Mouse (Mus musculus) kidney, postnatal 0 days (tissue): ENCODE data around the gene Lyl1. TPM values are rescaled to one million over a fixed set of nuclear protein-coding genes. Genes with fewer than 3 reads are reported as not detected.

Experiments
- ATAC-seq: fragments of 200-750 bp; cut with Nextera tagmentation; replicated peaks from 2 replicates; pipeline ENCODE4 v1.8.0; 2017; ENCODE audit warnings: low read depth, moderate number of reproducible peaks, moderate TSS enrichment, moderate library complexity; ENCODE audit not compliant: low FRiP score
- DNase-seq: peaks from one replicate; pipeline ENCODE4 v3.0.0-alpha.2; 2016; ENCODE audit warnings: low spot score
- H3K27ac ChIP-seq: fragments of 300-500 bp; sonication (generic); 2 replicates; pipeline ENCODE4 v1.5.1; 2014; ENCODE audit warnings: mild to moderate bottlenecking
- H3K27me3 ChIP-seq: fragments of 300-500 bp; sonication (generic); 2 replicates; pipeline ENCODE4 v1.6.1; 2014; ENCODE audit warnings: low read length, mixed read lengths; ENCODE audit not compliant: insufficient read depth
- H3K36me3 ChIP-seq: fragments of 300-500 bp; sonication (generic); 2 replicates; pipeline ENCODE4 v1.6.1; 2014; ENCODE audit warnings: low read length, mixed read lengths; ENCODE audit not compliant: insufficient read depth
- H3K4me1 ChIP-seq: fragments of 300-500 bp; sonication (generic); replicated peaks from 2 replicates; pipeline ENCODE4 v1.6.1; 2014; ENCODE audit warnings: antibody characterized with exemption, low read length, mixed read lengths; ENCODE audit not compliant: insufficient read depth
- H3K4me2 ChIP-seq: fragments of 300-500 bp; sonication (generic); 2 replicates; pipeline ENCODE4 v1.6.1; 2014; ENCODE audit warnings: mild to moderate bottlenecking, low read length, moderate library complexity, mixed read lengths
- H3K4me3 ChIP-seq: fragments of 300-500 bp; sonication (generic); replicated peaks from 2 replicates; pipeline ENCODE4 v1.5.1; 2014; ENCODE audit warnings: low read depth, low read length
- H3K9ac ChIP-seq: fragments of 300-500 bp; sonication (generic); 2 replicates; pipeline ENCODE4 v1.6.1; 2014; ENCODE audit warnings: low read depth, low read length
- H3K9me3 ChIP-seq: fragments of 300-500 bp; sonication (generic); replicated peaks from 2 replicates; pipeline ENCODE4 v1.6.1; 2016; ENCODE audit warnings: low read length, inconsistent platforms, mixed read lengths
- CTCF ChIP-seq: IDR thresholded peaks from 2 replicates; pipeline ENCODE4 v1.5.1; 2016; ENCODE audit warnings: antibody characterized with exemption, low read depth, mild to moderate bottlenecking, moderate library complexity
- WGBS: fragments of 180-500 bp; shearing (Covaris S2); extraction: QIAGEN DNeasy Blood & Tissue Kit; methylation state at CpG from one replicate; pipeline ENCODE4 v1.1.7; 2014; 5-methylcytosine and 5-hydroxymethylcytosine counted together
- polyA plus RNA-seq: library from polyadenylated mRNA; unstranded; fragments of >200 nt; fragmentation: Nextera tagmentation; extraction: Ambion mirVana; gene quantifications from 2 replicates; pipeline ENCODE4 v1.2.1, GENCODE M21; 2015

The Lyl1 gene
- polyA plus RNA-seq, 1 experiment from 2014 or later = 6.1 TPM

GRCm38 (mm10) chr8:84714161-84714560, 12.9 kb downstream of the Lyl1 start:
- Histone ChIP-seq H3K27me3 (no peaks in the 10 kb centered on the region), H3K4me1 (peaks cover 45% of the 10 kb centered on the region), H3K4me3 (no peak overlapping the region), H3K36me3 (no peaks in the 10 kb centered on the region), H3K9ac (no peak overlapping the region), H3K27ac (peak overlapping the region; percentile 82), H3K4me2 (no peak overlapping the region), H3K9me3 (no peaks in the 10 kb centered on the region)
- no peak for DNase-seq
- ATAC-seq = no peak
- WGBS = 73% methylated on average over 4 of the region's 4 CpGs
- TF ChIP-seq CTCF = no peak

GRCm38 (mm10) chr8:84715893-84716468, 14.7 kb downstream of the Lyl1 start:
- ATAC-seq = no peak
- peaks cover 43% of the 10 kb centered on the region for H3K4me1 ChIP-seq
- 0 out of 2 replicates have a peak overlapping the region, but pooled peaks have one; percentile 4 for H3K4me3 ChIP-seq
- TF ChIP-seq CTCF = no peak
- no peaks in the 10 kb centered on the region for H3K27me3 ChIP-seq
- 0 out of 2 replicates have a peak overlapping the region, but pooled peaks have one; percentile 12 for H3K4me2 ChIP-seq
- no peak for DNase-seq
- no peak overlapping the region for H3K27ac ChIP-seq
- no peaks in the 10 kb centered on the region for H3K9me3 ChIP-seq
- no peak overlapping the region for H3K9ac ChIP-seq
- no peaks in the 10 kb centered on the region for H3K36me3 ChIP-seq
- 21% methylated on average over 27 of the region's 27 CpGs for WGBS

- 91% methylated on average over 11 of the region's 11 CpGs for WGBS
Measured at GRCm38 (mm10) chr8:84716790-84717189, 15.5 kb downstream of the Lyl1 start.

GRCm38 (mm10) chr8:84718476-84718875, 17.2 kb downstream of the Lyl1 start:
- peaks cover 36% of the 10 kb centered on the region for H3K4me1 ChIP-seq
- no peak overlapping the region for H3K27ac ChIP-seq
- no peak overlapping the region for H3K4me3 ChIP-seq
- TF ChIP-seq CTCF = no peak
- H3K9ac ChIP-seq = no peak overlapping the region
- DNase-seq = no peak
- no peak for ATAC-seq
- no peak overlapping the region for H3K4me2 ChIP-seq
- H3K36me3 ChIP-seq = no peaks in the 10 kb centered on the region
- WGBS = 75% methylated on average over 5 of the region's 5 CpGs
- H3K27me3 ChIP-seq = no peaks in the 10 kb centered on the region
- H3K9me3 ChIP-seq = no peaks in the 10 kb centered on the region

More at GRCm38 (mm10) chr8:84716790-84717189, 15.5 kb downstream of the Lyl1 start:
- Histone ChIP-seq H3K27ac (no peak overlapping the region), H3K4me2 (no peak overlapping the region), H3K9ac (no peak overlapping the region), H3K4me3 (no peak overlapping the region), H3K36me3 (no peaks in the 10 kb centered on the region), H3K27me3 (no peaks in the 10 kb centered on the region), H3K4me1 (peaks cover 37% of the 10 kb centered on the region), H3K9me3 (no peaks in the 10 kb centered on the region)
- no peak for TF ChIP-seq CTCF
- DNase-seq = no peak
- ATAC-seq = no peak

GRCm38 (mm10) chr8:84718959-84719690, 17.9 kb downstream of the Lyl1 start:
- H3K4me1 ChIP-seq = peaks cover 36% of the 10 kb centered on the region
- TF ChIP-seq CTCF = no peak
- no peaks in the 10 kb centered on the region for H3K27me3 ChIP-seq
- no peak overlapping the region for H3K4me3 ChIP-seq
- 69% methylated on average over 5 of the region's 5 CpGs for WGBS
- no peaks in the 10 kb centered on the region for H3K36me3 ChIP-seq
- DNase-seq = no peak
- no peak overlapping the region for H3K27ac ChIP-seq
- ATAC-seq = no peak
- no peak overlapping the region for H3K4me2 ChIP-seq
- no peaks in the 10 kb centered on the region for H3K9me3 ChIP-seq
- H3K9ac ChIP-seq = no peak overlapping the region

GRCm38 (mm10) chr8:84722530-84722849, 21.2 kb downstream of the Lyl1 start:
- ATAC-seq = no peak
- Histone ChIP-seq H3K27ac (peak overlapping the region; percentile 65), H3K9ac (no peak overlapping the region), H3K4me3 (no peak overlapping the region), H3K27me3 (no peaks in the 10 kb centered on the region), H3K9me3 (no peaks in the 10 kb centered on the region), H3K36me3 (no peaks in the 10 kb centered on the region), H3K4me2 (no peak overlapping the region), H3K4me1 (peaks cover 26% of the 10 kb centered on the region)
- TF ChIP-seq CTCF = no peak
- 64% methylated on average over 6 of the region's 6 CpGs for WGBS
- DNase-seq = no peak
